Mouse (Mus musculus) gastrocnemius, postnatal 10 days (tissue): ENCODE results near the gene Gm20517. TPM values are rescaled to one million over a fixed set of nuclear protein-coding genes. Genes with fewer than 3 reads are reported as not detected.

Experiments
- DNase-seq: peaks from one replicate; pipeline ENCODE4 v3.0.0; 2021; ENCODE audit warnings: mixed read lengths
- total RNA-seq, 2 experiments: library from RNA; stranded (reverse); gene quantifications; 2 replicates each; pipeline ENCODE4 v1.2.3; 2021

The Gm20517 gene
- total RNA-seq, 2 experiments from 2014 or later: 1.8 to 2.1 TPM

- DNase-seq: no peak
These were observed 100.5 kb downstream of the Gm20517 start for GRCm38 (mm10) chr17:47711883-47712282.

- no peak for DNase-seq
These were observed 101.6 kb downstream of the Gm20517 start for GRCm38 (mm10) chr17:47712889-47713571.

GRCm38 (mm10) chr17:47715037-47715436, 103.6 kb downstream of the Gm20517 start:
- DNase-seq: no peak

GRCm38 (mm10) chr17:47721183-47721582, 109.8 kb downstream of the Gm20517 start:
- no peak for DNase-seq

- DNase-seq: no peak
These were observed 115.2 kb downstream of the Gm20517 start, which contains the start of gene Pgc for GRCm38 (mm10) chr17:47726566-47726965. Pgc (plus strand) TSS chr17:47726842.

- no peak for DNase-seq
These were observed 119.5 kb downstream of the Gm20517 start for GRCm38 (mm10) chr17:47730633-47731575.

Other genes starting within 250 kb of the Gm20517 start
- 10 to 100 TPM; 41.3 to 45.0 TPM for gene Mrps10, start 242.7 kb upstream of the Gm20517 start, total RNA-seq
- under 1 TPM; 0.47 TPM for gene Guca1b, start 226.2 kb upstream of the Gm20517 start, total RNA-seq
- gene Guca1a, start 211.0 kb upstream of the Gm20517 start, total RNA-seq: 1 to 10 TPM in 1 of 2 experiments, under 1 TPM in 1; 0.66 to 1.6 TPM
- gene AI661453, start 175.0 kb upstream of the Gm20517 start, total RNA-seq: under 1 TPM; 0.47 to 0.50 TPM
- not detected for gene 1700001C19Rik, start 174.2 kb upstream of the Gm20517 start, total RNA-seq
- gene Taf8, start 109.3 kb upstream of the Gm20517 start, total RNA-seq: 10 to 100 TPM in 1 of 2 experiments, 1 to 10 TPM in 1; 9.8 to 10.2 TPM
- gene Ccnd3, start 106.5 kb upstream of the Gm20517 start, total RNA-seq: 100 to 1,000 TPM in 1 of 2 experiments, 10 to 100 TPM in 1; 95.5 to 120 TPM
- gene Bysl, start 97 bp upstream of the Gm20517 start, total RNA-seq: 10 to 100 TPM; 13.0 TPM
- gene Med20, start within 50 bp of the Gm20517 start, total RNA-seq: 10 to 100 TPM; 14.7 to 15.5 TPM
- gene Usp49, start 19.1 kb downstream of the Gm20517 start, total RNA-seq: 1 to 10 TPM; 4.6 to 4.9 TPM
- gene Tomm6, start 76.8 kb downstream of the Gm20517 start, total RNA-seq: 100 to 1,000 TPM; 175 to 181 TPM
- gene Frs3, start 77.4 kb downstream of the Gm20517 start, total RNA-seq: 1 to 10 TPM; 3.5 to 3.9 TPM
- under 1 TPM; 0.68 to 0.88 TPM for gene Gm21981, start 82.9 kb downstream of the Gm20517 start, total RNA-seq
- under 1 TPM in 1 of 2 experiments, not detected in 1; 0.70 TPM for gene Prickle4, start 83.1 kb downstream of the Gm20517 start, total RNA-seq
- gene Pgc, start 115.3 kb downstream of the Gm20517 start, total RNA-seq: not detected
- gene Tfeb, start 125.4 kb downstream of the Gm20517 start, total RNA-seq: 10 to 100 TPM; 67.9 to 70.7 TPM
- gene Mdfi, start 223.1 kb downstream of the Gm20517 start, total RNA-seq: 10 to 100 TPM in 1 of 2 experiments, 1 to 10 TPM in 1; 7.2 to 10.0 TPM